Mouse (Mus musculus) monocyte, adult 2 months (primary cell): Measurements from ENCODE around the gene Kcna7.

Experiments
- DNase-seq, 2 experiments: peaks; one replicate each; pipeline ENCODE4 v3.0.0; 2022; ENCODE audit warnings: low spot score in 2 of 2, low read depth in 1 of 2

Kcna7 gene

DNA sequence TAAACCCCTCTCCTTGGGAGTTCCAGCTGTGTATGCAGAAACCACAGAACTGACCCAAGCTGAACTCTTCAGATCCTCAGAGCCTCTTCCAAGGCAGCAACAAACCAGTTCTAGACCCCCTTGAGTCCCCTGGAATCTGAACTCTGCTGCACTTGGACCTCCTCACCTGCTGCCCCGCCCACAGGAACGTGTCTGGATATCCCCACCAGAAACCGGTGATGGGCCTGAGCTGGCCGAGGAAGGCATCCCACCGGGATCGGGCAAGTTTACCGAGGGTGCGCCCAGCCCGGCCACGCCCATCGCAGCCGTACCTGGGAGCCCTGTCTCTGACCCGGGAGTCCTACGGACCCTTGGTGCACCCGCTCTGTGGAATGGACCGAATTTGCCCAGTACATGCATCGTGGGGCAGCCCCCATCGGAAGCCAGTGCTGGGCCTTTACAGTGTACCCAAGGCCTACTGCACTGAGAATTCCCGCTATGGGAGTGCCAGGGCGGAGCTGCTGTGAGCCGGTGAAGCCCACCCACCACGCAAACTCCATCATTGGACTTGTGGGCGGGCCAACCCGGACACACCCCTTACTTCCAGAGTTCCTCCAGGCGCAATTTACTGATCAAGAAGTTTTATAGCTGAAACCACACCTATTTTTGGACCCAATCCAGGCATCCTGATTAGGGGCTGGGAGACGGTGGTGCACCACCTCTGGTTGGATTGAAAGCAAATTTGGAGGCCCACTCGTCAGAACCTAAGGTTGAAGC, 14.6 kb downstream of the Kcna7 start:
- no peak for DNase-seq

DNA sequence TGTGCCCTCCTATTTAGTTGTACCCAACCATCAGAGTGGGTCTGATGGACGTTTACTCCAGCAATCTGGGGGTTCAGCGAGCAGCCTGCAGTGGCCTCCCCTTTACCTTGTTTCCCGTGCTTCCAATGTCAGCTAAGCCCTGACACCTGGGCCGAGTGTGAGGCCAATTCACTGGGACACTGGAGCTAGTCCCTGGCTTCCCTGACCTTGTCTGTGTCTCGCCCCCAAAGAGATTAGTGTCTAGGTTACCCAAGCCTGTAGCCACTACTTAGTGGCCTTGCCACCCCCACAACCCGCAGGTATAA, 15.1 kb downstream of the Kcna7 start, which contains the start of gene Lhb:
Lhb (plus strand) TSS at position 206 of the 305 bp plus-strand sequence.
- DNase-seq, result no peak

DNA sequence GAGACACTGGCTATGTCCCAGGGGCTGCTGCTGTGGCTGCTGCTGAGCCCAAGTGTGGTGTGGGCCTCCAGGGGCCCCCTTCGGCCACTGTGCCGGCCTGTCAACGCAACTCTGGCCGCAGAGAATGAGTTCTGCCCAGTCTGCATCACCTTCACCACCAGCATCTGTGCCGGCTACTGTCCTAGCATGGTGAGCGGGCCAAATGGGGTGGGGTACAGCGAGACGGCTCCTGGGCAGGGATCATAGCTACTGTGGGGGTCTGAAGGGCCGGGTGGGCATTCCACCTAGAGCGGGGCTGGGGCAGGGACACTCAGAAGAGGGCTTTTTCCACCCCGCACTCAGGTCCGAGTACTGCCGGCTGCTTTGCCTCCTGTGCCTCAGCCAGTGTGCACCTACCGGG, 15.7 kb downstream of the Kcna7 start:
- no peak for DNase-seq

- DNase-seq, result no peak
These were observed 21.1 kb downstream of the Kcna7 start for GRCm38 (mm10) chr7:45426556-45426955.

GRCm38 (mm10) chr7:45433835-45434202, 28.4 kb downstream of the Kcna7 start:
- no peak for DNase-seq

- peak; percentile 99 to 100 for DNase-seq
These were observed 29.0 kb downstream of the Kcna7 start, which contains the start of gene Gys1 for GRCm38 (mm10) chr7:45434203-45435015. Gene Gys1 (plus strand): TSS chr7:45434844.

- no peak for DNase-seq
These were observed 29.6 kb downstream of the Kcna7 start for GRCm38 (mm10) chr7:45435038-45435437.

GRCm38 (mm10) chr7:45436444-45436843, 31.0 kb downstream of the Kcna7 start:
- no peak for DNase-seq

DNA sequence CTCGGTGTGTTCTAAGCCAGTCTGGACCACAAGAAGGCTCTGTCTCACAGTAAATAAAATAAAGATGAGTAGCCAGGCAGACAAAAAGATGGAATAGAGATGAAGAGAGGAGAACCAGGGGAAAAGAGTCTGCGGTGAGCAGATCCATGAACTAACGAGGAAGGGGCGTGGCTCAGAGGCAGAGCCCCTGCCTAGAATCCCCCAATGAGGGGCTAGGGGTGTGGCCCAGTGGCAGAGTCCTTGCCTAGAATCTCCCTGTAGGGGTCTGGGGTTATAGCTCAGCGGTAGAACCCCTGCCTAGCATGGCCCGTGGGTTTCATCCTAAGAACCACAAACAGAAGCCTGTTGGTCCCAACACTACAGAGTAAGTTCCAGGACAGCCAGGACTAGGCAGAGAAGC, 31.6 kb downstream of the Kcna7 start:
- no peak for DNase-seq

DNA sequence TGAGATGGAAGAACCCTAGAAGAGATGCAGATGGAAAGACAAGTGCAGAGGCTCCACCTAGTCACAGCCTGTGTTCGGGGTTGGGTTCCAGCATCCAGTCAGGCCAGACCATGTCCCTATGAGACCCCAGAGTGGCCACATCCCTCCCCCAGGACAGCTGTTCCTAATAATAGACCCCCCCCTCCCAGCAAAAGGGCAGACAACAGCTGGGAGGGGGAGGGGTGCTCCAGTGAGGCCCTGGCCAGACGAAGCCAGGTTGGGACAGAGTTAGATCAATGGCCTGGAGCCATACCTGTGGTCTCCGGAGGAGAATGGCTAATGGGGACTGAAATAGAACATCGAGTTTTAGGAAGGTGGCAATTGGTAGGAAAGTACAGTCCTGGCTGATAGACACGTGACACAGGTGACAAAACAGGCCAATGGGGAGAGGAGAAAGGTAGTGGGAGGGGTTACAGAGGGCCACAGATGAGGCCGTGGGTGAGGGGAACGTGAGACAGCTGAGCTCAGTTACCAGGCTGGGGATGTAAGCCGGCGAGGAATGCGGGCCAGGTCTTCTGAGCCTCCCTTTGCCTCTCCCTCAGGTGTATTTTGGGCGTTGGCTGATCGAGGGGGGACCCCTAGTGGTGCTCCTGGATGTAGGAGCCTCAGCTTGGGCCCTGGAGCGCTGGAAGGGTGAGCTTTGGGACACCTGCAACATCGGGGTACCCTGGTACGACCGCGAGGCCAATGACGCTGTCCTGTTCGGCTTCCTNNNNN, 32.2 kb downstream of the Kcna7 start, which contains the start of gene Ruvbl2:
Ruvbl2 (minus strand) TSS at position 576 of the 756 bp plus-strand sequence.
- DNase-seq, result no peak

- no peak for DNase-seq
These were observed 38.3 kb downstream of the Kcna7 start for GRCm38 (mm10) chr7:45443526-45444420.

- DNase-seq, result no peak
These were observed 41.1 kb downstream of the Kcna7 start for GRCm38 (mm10) chr7:45446589-45446988.

GRCm38 (mm10) chr7:45447325-45447990, 42.0 kb downstream of the Kcna7 start:
- no peak for DNase-seq

- no peak for DNase-seq
These were observed 44.5 kb downstream of the Kcna7 start for GRCm38 (mm10) chr7:45449974-45450373.

- DNase-seq, result peak; percentile 56 to 83
These were observed 46.0 kb downstream of the Kcna7 start for GRCm38 (mm10) chr7:45451344-45451982.

- no peak for DNase-seq
These were observed 49.5 kb downstream of the Kcna7 start for GRCm38 (mm10) chr7:45454971-45455370.

GRCm38 (mm10) chr7:45455932-45456696, 50.7 kb downstream of the Kcna7 start:
- no peak for DNase-seq

GRCm38 (mm10) chr7:45456721-45457203, 51.3 kb downstream of the Kcna7 start:
- no peak for DNase-seq
